Mouse (Mus musculus) stomach, embryonic 14.5 days (tissue): ENCODE data around the gene Gpx3. TPM values are rescaled to one million over a fixed set of nuclear protein-coding genes. Genes with fewer than 3 reads are reported as not detected.

Source experiments
- ATAC-seq: fragments of 200-750 bp; cut with Nextera tagmentation; 2 replicates; pipeline ENCODE4 v1.8.0; 2017; ENCODE audit warnings: low read depth, moderate TSS enrichment; ENCODE audit not compliant: insufficient number of reproducible peaks, insufficient read depth, low FRiP score
- H3K27ac ChIP-seq: fragments of 300-500 bp; sonication (generic); 2 replicates; pipeline ENCODE4 v1.5.1; 2014; ENCODE audit warnings: mild to moderate bottlenecking, low read length, moderate library complexity, mixed read lengths
- H3K27me3 ChIP-seq: fragments of 300-500 bp; sonication (generic); 2 replicates; pipeline ENCODE4 v1.6.1; 2014; ENCODE audit warnings: low read length, control low read depth, mixed read lengths; ENCODE audit not compliant: control insufficient read depth, insufficient read depth
- H3K36me3 ChIP-seq: fragments of 300-500 bp; sonication (generic); 2 replicates; pipeline ENCODE4 v1.6.1; 2014; ENCODE audit warnings: mild to moderate bottlenecking, control low read depth, low read length, moderate library complexity, mixed read lengths; ENCODE audit not compliant: control insufficient read depth, insufficient read depth
- H3K4me1 ChIP-seq: fragments of 300-500 bp; sonication (generic); 2 replicates; pipeline ENCODE4 v1.6.1; 2014; ENCODE audit warnings: low read length, control low read depth, mixed read lengths; ENCODE audit not compliant: control insufficient read depth, insufficient read depth
- H3K4me2 ChIP-seq: fragments of 300-500 bp; sonication (generic); replicated peaks from 2 replicates; pipeline ENCODE4 v1.6.1; 2014; ENCODE audit warnings: low read depth, low read length, control low read depth
- H3K4me3 ChIP-seq: fragments of 300-500 bp; sonication (generic); 2 replicates; pipeline ENCODE4 v1.5.1; 2014; ENCODE audit warnings: low read depth, low read length, control low read depth
- H3K9ac ChIP-seq: fragments of 300-500 bp; sonication (generic); replicated peaks from 2 replicates; pipeline ENCODE4 v1.6.1; 2014; ENCODE audit warnings: low read depth, mild to moderate bottlenecking, control low read depth, low read length, moderate library complexity, mixed read lengths
- H3K9me3 ChIP-seq: fragments of 300-500 bp; sonication (generic); 2 replicates; pipeline ENCODE4 v1.6.1; 2016; ENCODE audit warnings: low read depth, low read length, control low read depth; ENCODE audit not compliant: control insufficient read depth
- WGBS: fragments of 180-500 bp; shearing (Covaris S2); extraction: QIAGEN DNeasy Blood & Tissue Kit; methylation state at CpG from one replicate; pipeline ENCODE4 v1.1.7; 2014; 5-methylcytosine and 5-hydroxymethylcytosine counted together
- polyA plus RNA-seq: library from polyadenylated mRNA; unstranded; fragments of >200 nt; fragmentation: Nextera tagmentation; extraction: Ambion mirVana; gene quantifications from 2 replicates; pipeline ENCODE4 v1.2.1, GENCODE M21; 2014

Gene Gpx3
- polyA plus RNA-seq, 1 experiment from 2014 or later: 202 TPM

DNA sequence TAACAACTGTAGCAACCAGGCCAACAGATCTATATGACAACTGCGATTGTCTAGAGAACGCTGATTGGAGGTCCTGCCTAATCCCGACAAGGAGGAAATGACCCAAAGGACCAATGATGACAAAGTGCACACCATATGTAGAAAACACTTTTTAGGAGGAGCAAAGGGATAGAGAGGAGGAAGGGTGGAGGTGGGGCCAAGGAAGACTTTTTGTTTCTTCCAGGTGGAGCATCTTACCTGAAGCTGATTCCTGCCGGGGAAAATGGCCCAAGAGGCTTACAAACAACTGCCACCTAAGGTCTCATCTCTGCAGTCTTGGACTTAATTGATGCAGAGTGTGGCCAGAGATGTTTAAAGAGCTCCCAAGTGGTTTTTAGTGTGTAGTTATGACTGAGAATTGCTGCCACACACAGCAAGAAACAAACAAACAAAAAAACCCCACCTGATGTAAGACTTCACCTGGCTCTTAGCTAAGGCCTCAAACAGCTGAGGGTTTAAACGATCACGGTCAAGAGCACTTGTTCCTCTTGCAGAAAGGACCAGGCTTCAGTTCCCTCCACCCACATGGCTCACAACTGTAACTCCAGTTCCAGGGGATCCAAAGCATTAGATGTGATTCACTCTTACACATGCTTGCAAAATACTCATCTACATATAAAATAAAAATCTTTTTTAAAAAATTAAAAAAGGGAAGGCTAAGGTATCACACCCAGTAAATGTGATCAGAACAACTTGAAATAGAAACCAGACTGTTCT, 36.7 kb upstream of the Gpx3 start:
- peak overlapping the region; percentile 68 for H3K4me3 ChIP-seq
- peaks cover 7% of the 10 kb centered on the region; the same call in 1 of the 2 replicates for H3K4me1 ChIP-seq
- 67% methylated on average over 6 of the region's 6 CpGs for WGBS
- no peaks in the 10 kb centered on the region for H3K9me3 ChIP-seq
- no peak for ATAC-seq
- H3K4me2 ChIP-seq: peak overlapping the region; percentile 31
- no peaks in the 10 kb centered on the region for H3K27me3 ChIP-seq
- H3K9ac ChIP-seq: peak overlapping the region; percentile 90
- peak overlapping the region; percentile 45; the same call in 1 of the 2 replicates for H3K27ac ChIP-seq
- H3K36me3 ChIP-seq: peaks cover 11% of the 10 kb centered on the region

GRCm38 (mm10) chr11:54866119-54867048, 35.9 kb upstream of the Gpx3 start, which contains the start of gene Hint1:
Hint1 (plus strand) TSS chr11:54866383.
- WGBS: under 1% methylated on average over 106 of the region's 107 CpGs
- Histone ChIP-seq H3K27me3 (no peaks in the 10 kb centered on the region), H3K9me3 (no peaks in the 10 kb centered on the region), H3K4me1 (peaks cover 7% of the 10 kb centered on the region; the same call in 1 of the 2 replicates), H3K9ac (peak within 1 kb of the TSS; percentile 90), H3K27ac (peak within 1 kb of the TSS; percentile 83), H3K36me3 (peaks cover 19% of the 10 kb centered on the region), H3K4me2 (peak within 1 kb of the TSS; percentile 52), H3K4me3 (peak within 1 kb of the TSS; percentile 68)
- peak; percentile 88 for ATAC-seq

- H3K4me1 ChIP-seq: peaks cover 7% of the 10 kb centered on the region; the same call in 1 of the 2 replicates
- H3K27ac ChIP-seq: peak overlapping the region; percentile 83
- 4% methylated on average over 5 of the region's 5 CpGs for WGBS
Measured at GRCm38 (mm10) chr11:54867049-54867385, 35.2 kb upstream of the Gpx3 start.

DNA sequence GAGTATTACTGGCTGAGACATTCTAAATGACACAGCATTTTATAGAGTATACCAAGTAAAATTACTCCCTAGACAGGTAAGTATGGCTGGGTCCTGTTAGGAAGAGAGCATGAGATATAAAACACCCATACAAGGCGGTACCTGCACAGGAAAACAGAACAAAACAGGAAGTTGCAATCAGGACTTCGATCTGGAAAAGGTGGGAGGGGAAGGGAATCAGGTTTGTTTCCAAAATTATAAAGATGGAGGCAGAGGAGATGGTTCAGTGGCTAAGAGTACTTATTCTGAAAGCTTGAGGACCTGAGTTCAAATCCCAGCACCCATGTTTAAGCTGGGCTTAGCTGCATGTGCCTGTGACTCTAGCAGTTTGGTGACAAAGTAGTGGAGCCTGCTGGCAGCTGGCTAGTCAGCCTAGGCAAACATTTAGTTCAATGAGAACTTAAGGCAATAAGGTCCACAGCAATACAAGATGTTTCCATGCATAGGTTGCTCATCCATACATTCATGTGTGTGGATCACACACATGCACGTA, 34.3 kb upstream of the Gpx3 start:
- H3K4me3 ChIP-seq: 0 out of 2 replicates have a peak overlapping the region, but pooled peaks have one; percentile 68
- no peak overlapping the region for H3K9ac ChIP-seq
- 80% methylated on average over 3 of the region's 3 CpGs for WGBS
- peaks cover 31% of the 10 kb centered on the region for H3K36me3 ChIP-seq
- H3K4me2 ChIP-seq: peak overlapping the region; percentile 52
- no peak overlapping the region for H3K27ac ChIP-seq
- peaks cover 7% of the 10 kb centered on the region; the same call in 1 of the 2 replicates for H3K4me1 ChIP-seq
- no peak for ATAC-seq
- no peaks in the 10 kb centered on the region for H3K27me3 ChIP-seq
- no peaks in the 10 kb centered on the region for H3K9me3 ChIP-seq

More at GRCm38 (mm10) chr11:54867049-54867385, 35.2 kb upstream of the Gpx3 start:
- ATAC-seq: no peak
- no peaks in the 10 kb centered on the region for H3K27me3 ChIP-seq
- H3K9me3 ChIP-seq: no peaks in the 10 kb centered on the region
- H3K36me3 ChIP-seq: peaks cover 25% of the 10 kb centered on the region
- peak overlapping the region; percentile 90 for H3K9ac ChIP-seq
- H3K4me3 ChIP-seq: peak overlapping the region; percentile 68
- peak overlapping the region; percentile 52 for H3K4me2 ChIP-seq

DNA sequence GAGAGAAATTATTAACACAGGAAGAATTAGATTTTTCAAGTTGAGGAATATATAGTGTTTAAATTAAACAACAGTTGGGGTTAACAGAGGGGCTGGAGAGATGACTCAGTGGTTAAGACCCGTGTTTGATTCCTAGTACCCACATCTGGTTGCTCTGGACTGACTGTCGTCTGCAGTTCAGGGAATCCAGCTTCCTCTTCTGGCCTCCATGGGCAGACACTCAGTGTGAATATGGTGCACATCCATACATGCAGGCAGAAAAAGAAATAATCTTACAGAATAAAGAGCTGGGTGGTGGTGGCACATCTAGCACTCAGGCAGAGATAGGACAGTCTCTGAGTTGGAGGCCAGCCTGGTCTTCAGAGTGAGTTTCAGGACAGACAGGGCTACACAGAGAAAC, 33.8 kb upstream of the Gpx3 start:
- Histone ChIP-seq H3K9me3 (no peaks in the 10 kb centered on the region), H3K4me1 (peaks cover 7% of the 10 kb centered on the region; the same call in 1 of the 2 replicates), H3K4me3 (no peak overlapping the region), H3K27ac (no peak overlapping the region), H3K4me2 (no peak overlapping the region), H3K36me3 (peaks cover 32% of the 10 kb centered on the region), H3K9ac (no peak overlapping the region), H3K27me3 (no peaks in the 10 kb centered on the region)
- ATAC-seq: no peak
- WGBS: 61% methylated on average over 2 of the region's 2 CpGs

- H3K36me3 ChIP-seq: peaks cover 32% of the 10 kb centered on the region
- no peak overlapping the region for H3K27ac ChIP-seq
- no peak overlapping the region for H3K4me2 ChIP-seq
- 79% methylated on average over 3 of the region's 3 CpGs for WGBS
- no peaks in the 10 kb centered on the region for H3K9me3 ChIP-seq
- peaks cover 7% of the 10 kb centered on the region; the same call in 1 of the 2 replicates for H3K4me1 ChIP-seq
- no peak overlapping the region for H3K9ac ChIP-seq
- H3K27me3 ChIP-seq: no peaks in the 10 kb centered on the region
- no peak overlapping the region for H3K4me3 ChIP-seq
- ATAC-seq: no peak
Measured at GRCm38 (mm10) chr11:54869318-54869717, 32.9 kb upstream of the Gpx3 start.

DNA sequence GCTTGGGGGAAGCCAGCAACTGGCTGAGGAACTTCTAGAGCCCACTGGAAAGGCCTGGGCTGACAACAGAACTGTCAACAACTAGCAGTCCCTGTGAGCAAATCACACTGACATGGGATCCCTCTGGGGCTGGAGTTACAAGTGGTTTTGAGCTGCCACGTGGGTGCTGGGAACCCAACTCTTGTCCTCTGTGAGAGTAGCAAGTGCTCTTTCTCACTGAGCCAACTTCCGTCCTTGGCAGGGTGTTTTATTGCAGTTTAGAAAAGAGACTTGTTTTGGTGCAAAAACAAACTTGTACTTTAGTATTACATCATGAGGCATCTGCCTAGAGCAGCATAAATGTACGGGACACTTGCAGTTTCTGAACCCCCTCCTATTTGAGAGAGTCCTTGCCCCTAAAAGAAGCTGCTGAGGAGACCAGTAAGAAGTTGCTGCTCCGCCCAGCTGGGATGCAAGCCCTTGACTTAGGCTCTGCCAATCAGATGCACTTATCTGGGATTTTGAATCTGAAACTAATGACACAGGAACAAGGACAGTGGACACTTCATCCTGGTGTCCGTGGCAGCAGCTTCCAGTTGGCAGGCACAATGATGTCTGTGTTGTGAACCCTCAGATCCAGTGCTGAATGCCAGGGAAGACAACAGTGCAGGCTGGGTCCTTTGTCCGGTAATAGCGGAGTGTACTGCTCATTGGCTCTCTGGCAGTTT, 30.3 kb upstream of the Gpx3 start:
- Histone ChIP-seq H3K4me3 (no peak overlapping the region), H3K9me3 (no peaks in the 10 kb centered on the region), H3K27ac (no peak overlapping the region), H3K9ac (no peak overlapping the region), H3K4me1 (peaks cover 7% of the 10 kb centered on the region; the same call in 1 of the 2 replicates), H3K4me2 (no peak overlapping the region), H3K27me3 (no peaks in the 10 kb centered on the region), H3K36me3 (peaks cover 32% of the 10 kb centered on the region)
- no peak for ATAC-seq
- WGBS: 82% methylated on average over 7 of the region's 7 CpGs
